Mouse (Mus musculus) limb, embryonic 10.5 days (tissue): ENCODE measurements around the gene Celf2. TPM values are rescaled to one million over a fixed set of nuclear protein-coding genes. Genes with fewer than 3 reads are reported as not detected.

Experiments used
- DNase-seq: peaks from one replicate; pipeline ENCODE4 v3.0.0-alpha.2; 2017; ENCODE audit warnings: low spot score
- H3K27ac ChIP-seq: fragments of 300-500 bp; sonication (generic); 2 replicates; pipeline ENCODE4 v1.5.1; 2016; ENCODE audit warnings: mild to moderate bottlenecking
- H3K27me3 ChIP-seq: fragments of 300-500 bp; sonication (generic); 2 replicates; pipeline ENCODE4 v1.6.1; 2016; ENCODE audit warnings: low read depth, mild to moderate bottlenecking; ENCODE audit not compliant: poor library complexity, severe bottlenecking
- H3K36me3 ChIP-seq: fragments of 300-500 bp; sonication (generic); 2 replicates; pipeline ENCODE4 v1.6.1; 2016; ENCODE audit warnings: mild to moderate bottlenecking, moderate library complexity
- H3K4me1 ChIP-seq: fragments of 300-500 bp; sonication (generic); 2 replicates; pipeline ENCODE4 v1.6.1; 2016
- H3K4me3 ChIP-seq: fragments of 300-500 bp; sonication (generic); 2 replicates; pipeline ENCODE4 v1.5.1; 2016; ENCODE audit warnings: mild to moderate bottlenecking, moderate library complexity
- H3K9me3 ChIP-seq: fragments of 300-500 bp; sonication (generic); replicated peaks from 2 replicates; pipeline ENCODE4 v1.6.1; 2016; ENCODE audit warnings: mild to moderate bottlenecking
- WGBS: fragments of 180-500 bp; shearing (Covaris S2); methylation state at CpG from one replicate; pipeline ENCODE4 v1.1.7; 2016; 5-methylcytosine and 5-hydroxymethylcytosine counted together
- polyA plus RNA-seq: library from polyadenylated mRNA; unstranded; fragments of >200 nt; fragmentation: Nextera tagmentation; extraction: Ambion mirVana; gene quantifications from 2 replicates; pipeline ENCODE4 v1.2.1, GENCODE M21; 2016

Gene Celf2
- polyA plus RNA-seq, 1 experiment from 2014 or later: 16.2 TPM

DNA sequence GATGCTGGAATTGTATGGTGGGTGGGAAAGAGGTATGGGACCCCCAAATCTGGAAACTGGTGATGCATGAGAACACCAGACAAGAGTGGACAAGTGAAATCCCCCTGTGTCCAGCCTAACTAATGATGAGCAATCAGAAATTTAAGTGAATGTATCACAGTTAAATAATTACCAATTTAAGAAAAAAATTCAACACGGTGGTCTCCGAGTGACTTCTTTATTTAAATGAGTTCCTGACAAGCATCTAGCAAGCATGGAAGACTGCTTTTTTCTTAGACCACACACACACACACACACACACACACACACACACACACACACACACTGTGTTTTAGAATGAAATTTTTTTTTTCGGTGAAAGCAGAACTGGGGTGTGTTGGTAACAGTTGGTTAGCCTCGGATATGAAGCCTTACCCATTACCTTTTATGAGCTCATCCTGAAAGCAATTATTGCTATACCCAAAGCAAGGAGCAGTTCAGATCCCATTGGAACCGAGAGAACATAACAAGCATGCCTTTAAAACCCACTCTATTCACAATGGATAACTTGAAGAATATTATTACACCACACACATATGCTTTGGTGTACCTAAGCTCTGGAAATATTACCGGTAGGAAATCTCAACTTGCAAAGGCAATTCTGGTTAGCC is 627.0 kb downstream of the Celf2 start:
- Histone ChIP-seq H3K36me3 (no peaks in the 10 kb centered on the region), H3K9me3 (no peaks in the 10 kb centered on the region), H3K27ac (no peak overlapping the region), H3K4me3 (no peak overlapping the region), H3K4me1 (no peaks in the 10 kb centered on the region), H3K27me3 (no peaks in the 10 kb centered on the region)
- no peak for DNase-seq
- WGBS: 84% methylated on average over 6 of the region's 6 CpGs

DNA sequence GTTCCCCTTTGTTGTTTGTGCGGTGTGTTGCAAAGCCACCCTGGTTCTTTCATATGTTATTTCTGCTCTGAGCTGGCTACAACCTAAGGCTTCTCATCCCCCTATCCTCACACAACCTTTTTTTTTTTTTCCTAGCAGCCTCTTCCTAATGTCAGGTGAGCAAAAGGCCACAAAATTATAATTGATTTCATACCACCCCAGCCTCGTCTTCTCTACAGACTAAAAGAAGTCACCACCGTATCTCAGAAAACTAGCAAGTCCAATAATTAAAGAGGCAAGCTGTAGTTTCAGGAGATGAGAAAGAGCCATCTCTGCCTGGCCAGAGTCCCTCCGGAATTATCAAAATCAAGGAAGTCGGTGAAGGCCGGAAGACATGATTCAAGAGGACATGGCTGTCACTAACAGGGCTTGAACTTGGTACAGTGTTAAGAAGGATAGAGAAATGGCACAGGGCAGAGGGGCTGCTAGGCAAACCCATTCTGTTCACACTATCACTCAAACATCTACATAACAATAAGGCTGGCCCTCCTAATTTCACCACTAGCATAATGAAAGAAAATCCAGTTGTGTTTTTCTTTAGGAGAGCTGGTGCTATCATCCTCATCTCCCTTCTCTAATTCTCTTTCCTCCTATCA is 628.3 kb downstream of the Celf2 start:
- Histone ChIP-seq H3K9me3 (no peaks in the 10 kb centered on the region), H3K27me3 (no peaks in the 10 kb centered on the region; the same call in 1 of the 2 replicates), H3K4me1 (no peaks in the 10 kb centered on the region), H3K27ac (no peak overlapping the region), H3K36me3 (no peaks in the 10 kb centered on the region), H3K4me3 (no peak overlapping the region)
- WGBS: 90% methylated on average over 6 of the region's 6 CpGs
- DNase-seq: no peak

DNA sequence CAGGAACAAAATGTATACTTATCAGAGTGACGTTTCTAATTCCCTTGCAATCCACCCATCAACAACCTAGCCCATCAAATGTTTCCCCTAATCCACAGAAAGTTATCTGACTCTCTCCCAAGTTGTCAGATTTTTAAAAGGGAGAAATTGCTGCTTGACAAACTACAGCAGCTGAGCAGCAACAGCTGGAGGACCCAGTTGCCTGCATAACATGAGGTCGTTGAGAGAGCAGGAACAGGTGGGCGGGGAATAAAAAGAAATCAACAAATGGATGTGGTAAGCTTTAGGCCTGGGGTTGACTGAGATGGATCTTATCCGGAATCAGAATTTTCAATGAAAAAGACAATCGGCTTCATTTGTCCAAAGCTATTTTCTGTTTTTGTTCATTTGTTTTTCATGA is 632.3 kb downstream of the Celf2 start:
- Histone ChIP-seq H3K27ac (no peak overlapping the region), H3K27me3 (peaks cover 30% of the 10 kb centered on the region), H3K4me3 (no peak overlapping the region), H3K9me3 (no peaks in the 10 kb centered on the region), H3K4me1 (peaks cover 16% of the 10 kb centered on the region; the same call in 1 of the 2 replicates), H3K36me3 (no peaks in the 10 kb centered on the region)
- 73% methylated on average over 5 of the region's 5 CpGs for WGBS
- no peak for DNase-seq

DNA sequence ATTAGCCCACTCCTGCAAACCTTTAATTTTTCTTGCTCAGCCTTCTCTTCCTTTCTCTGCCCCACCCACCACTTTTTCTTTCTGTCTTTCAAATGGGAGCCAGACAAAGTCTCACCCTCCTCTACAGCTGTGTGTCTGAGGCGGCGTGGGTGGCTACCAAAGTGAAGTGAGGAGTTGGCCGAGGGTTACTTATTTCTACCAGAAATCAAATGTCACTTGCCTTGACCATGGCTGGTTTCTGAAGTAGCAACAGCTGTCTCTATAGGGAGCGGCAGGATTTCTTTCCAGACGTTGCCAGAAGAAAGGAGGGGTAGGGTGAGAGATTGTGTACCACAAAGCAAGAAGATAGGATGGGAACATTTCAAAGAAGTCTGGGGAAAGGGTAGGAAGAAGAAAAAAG is 632.8 kb downstream of the Celf2 start:
- 65% methylated on average over 5 of the region's 5 CpGs for WGBS
- Histone ChIP-seq H3K9me3 (no peaks in the 10 kb centered on the region), H3K27ac (no peak overlapping the region), H3K27me3 (peaks cover 30% of the 10 kb centered on the region), H3K4me3 (no peak overlapping the region), H3K36me3 (no peaks in the 10 kb centered on the region), H3K4me1 (peaks cover 17% of the 10 kb centered on the region; the same call in 1 of the 2 replicates)
- DNase-seq: no peak

DNA sequence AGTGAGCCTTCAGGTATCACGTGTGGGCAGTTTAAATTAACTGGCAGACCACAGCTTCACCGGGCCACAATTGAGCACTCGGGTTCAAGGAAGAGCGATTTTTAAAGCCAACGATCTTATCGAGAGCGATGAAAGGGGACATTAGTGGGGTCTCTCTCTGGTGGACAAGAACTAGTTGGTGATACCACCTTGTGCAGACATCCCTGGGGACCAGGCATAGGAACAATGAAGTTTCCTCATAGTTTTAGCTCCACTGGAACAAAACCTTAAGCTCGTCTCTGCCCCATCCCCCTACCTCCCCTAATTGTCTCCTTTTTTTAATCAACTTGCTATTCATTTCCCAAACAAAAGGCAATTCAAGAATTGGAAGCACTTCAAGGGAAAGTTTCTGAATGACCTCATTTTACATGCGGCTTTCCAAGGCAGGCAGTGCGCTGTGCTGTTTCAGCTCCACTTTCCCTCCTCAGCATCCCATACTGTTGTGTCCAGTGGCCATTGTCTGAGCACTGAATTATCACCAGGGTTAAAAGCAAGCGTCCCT is 634.2 kb downstream of the Celf2 start:
- peaks cover 20% of the 10 kb centered on the region for H3K4me1 ChIP-seq
- peaks cover 43% of the 10 kb centered on the region for H3K27me3 ChIP-seq
- WGBS: 39% methylated on average over 11 of the region's 11 CpGs
- H3K36me3 ChIP-seq: no peaks in the 10 kb centered on the region
- no peak overlapping the region for H3K4me3 ChIP-seq
- no peaks in the 10 kb centered on the region for H3K9me3 ChIP-seq
- H3K27ac ChIP-seq: no peak overlapping the region
- DNase-seq: no peak

DNA sequence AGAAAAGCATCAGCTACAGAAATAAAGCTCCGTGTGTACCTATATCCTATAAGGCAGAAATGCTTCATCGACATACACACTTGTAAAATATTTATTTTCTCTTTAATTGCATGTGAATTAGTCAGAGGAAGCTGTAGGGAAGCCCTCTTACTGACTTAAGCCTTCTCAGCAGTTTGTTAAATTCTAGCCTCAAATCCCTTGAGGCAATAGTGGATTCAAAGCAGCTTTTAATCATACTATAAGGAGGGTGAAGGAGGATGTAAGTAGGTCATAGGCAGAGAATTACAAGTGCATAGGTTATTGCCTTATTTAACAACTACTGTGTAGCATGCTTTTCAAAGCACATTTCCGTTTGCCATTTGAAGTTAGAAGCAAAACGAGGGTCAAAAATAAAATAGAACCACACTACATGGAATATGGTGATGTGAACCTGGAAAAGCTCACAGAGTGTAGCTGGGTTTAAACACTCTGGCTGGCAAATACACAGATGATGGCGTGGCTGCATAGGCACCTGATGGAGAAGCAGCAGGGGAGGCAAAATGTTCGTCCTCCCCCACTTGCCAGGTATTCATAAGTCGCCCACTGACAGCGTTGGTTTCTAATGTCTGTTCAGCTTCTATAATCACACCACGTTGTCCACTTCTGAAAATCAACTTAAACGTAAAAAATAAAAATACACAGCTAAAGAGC is 635.0 kb downstream of the Celf2 start:
- no peak for DNase-seq
- no peaks in the 10 kb centered on the region for H3K9me3 ChIP-seq
- no peak overlapping the region for H3K4me3 ChIP-seq
- peaks cover 47% of the 10 kb centered on the region for H3K27me3 ChIP-seq
- 51% methylated on average over 10 of the region's 10 CpGs for WGBS
- H3K27ac ChIP-seq: no peak overlapping the region
- H3K4me1 ChIP-seq: peaks cover 20% of the 10 kb centered on the region
- no peaks in the 10 kb centered on the region for H3K36me3 ChIP-seq

DNA sequence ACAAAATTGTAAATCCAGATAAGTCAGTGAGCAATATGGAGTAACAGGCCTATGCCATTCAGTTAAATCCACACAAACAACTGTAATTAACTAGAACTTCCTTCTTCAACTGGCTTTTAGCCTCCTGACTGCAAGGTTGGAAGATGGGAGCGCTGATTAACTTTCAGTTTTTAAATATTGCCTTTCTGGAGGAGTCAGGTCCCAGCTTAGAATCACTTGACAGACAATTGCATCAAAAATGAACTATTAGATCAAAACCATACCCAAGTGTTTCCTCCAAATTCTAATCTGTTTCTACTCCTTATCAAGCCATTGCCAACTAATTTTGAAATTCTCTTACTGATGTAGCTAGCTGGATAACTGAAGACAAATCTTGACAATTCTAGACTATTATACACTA is 635.7 kb downstream of the Celf2 start:
- no peak overlapping the region for H3K27ac ChIP-seq
- no peak overlapping the region for H3K4me3 ChIP-seq
- H3K27me3 ChIP-seq: peaks cover 47% of the 10 kb centered on the region
- no peaks in the 10 kb centered on the region for H3K36me3 ChIP-seq
- peaks cover 20% of the 10 kb centered on the region for H3K4me1 ChIP-seq
- 77% methylated on average over 1 of the region's 1 CpGs for WGBS
- H3K9me3 ChIP-seq: no peaks in the 10 kb centered on the region
- no peak for DNase-seq

DNA sequence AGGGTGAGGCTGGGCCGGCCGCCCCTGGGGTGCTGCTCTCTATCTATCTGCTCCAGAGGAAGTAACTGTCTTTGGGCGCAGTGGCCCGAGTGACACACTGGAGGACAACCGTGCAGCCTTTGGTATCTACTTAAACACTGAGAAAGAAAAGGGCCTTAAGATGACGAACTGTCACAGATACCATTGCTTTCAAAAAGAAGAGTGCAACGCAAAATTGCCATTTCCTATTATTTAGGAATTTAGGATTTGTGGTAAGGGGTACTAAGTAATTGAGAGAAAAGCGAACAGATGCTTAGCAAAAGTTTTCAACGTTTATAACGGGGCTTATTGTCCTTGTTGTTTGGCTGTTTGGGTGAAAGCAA is 636.5 kb downstream of the Celf2 start:
- Histone ChIP-seq H3K27me3 (peaks cover 50% of the 10 kb centered on the region), H3K4me3 (peak overlapping the region; percentile 80), H3K9me3 (no peaks in the 10 kb centered on the region), H3K27ac (peak overlapping the region; percentile 87), H3K4me1 (peaks cover 20% of the 10 kb centered on the region), H3K36me3 (no peaks in the 10 kb centered on the region)
- WGBS: 10% methylated on average over 10 of the region's 10 CpGs
- no peak for DNase-seq

DNA sequence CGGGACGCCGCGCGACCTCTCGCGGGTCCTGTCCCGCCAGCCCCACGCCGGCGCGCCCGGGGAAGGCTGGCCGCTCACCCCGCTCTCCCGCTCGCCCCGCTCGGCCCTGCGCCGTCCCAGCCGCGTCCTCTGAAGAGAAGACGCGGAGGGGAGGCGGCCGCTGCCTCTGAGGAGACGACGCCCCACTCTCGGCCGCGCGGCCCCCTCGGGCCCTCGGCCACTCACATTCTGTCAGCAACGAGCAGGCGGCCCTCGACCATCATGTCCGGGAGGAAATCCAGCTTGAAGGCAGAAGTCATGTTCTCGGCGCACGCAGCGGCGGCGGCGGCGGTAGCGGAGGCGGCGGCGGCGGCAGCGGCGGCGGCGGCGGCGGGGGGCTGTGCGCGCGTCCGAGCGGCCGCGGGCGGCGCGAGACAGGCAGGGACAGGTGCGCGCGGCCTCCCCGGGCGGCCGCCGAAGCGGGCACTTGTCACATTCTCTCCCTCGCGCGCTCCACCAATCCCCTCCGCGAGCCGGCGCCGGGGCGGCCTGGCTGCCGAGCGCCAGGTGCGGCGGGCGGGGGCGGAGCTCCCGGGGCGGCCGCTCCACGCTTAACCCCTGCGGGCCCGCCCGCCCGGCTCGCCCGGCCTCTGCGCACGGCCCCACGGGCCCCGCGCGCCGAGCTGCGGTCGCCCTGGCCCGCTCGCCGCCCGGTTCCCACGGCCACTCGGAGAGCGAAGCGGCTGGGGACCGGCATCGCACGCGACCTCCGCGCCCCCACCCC is 637.1 kb downstream of the Celf2 start:
- H3K4me1 ChIP-seq: peaks cover 25% of the 10 kb centered on the region

DNA sequence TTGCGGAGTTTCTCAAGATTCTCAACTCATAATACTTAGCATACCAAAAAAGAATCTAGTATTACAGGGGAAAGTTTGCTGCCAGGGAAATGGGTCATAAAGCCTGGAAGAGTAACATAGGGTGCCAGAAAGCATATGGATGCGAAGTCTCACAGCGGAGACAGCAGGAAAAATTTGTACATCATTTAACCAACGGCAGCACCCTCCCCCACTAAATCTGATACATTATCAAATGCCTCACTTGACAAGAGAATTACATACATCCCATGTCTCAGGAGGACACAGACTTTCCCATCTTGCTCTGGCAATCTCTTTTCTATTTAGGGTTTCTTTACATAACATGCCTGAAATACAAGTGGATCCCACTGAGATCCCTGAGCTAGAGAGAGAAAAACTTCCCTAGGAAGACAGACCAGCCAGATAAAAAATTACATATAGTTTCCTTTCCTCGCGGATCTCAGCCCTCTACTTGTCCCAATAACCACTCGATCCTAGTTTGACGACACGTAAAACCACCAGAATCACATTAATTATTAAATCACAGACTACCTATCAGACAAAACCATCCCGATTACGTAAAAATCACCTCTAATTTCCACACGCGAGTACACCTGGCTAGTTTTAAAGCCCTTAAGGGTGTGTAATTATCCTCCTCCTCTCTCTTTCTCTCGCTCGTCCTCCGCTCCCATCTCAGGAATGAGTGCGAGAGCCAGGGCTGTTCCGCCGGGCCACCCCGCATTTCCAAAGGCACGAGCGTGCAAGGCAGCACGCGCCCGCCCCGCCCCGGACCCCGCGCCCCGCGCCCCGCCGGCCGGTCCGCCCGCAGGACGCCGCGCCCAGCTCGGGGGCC is 637.9 kb downstream of the Celf2 start:
- peak overlapping the region; percentile 80 for H3K4me3 ChIP-seq
- H3K9me3 ChIP-seq: no peaks in the 10 kb centered on the region
- peaks cover 50% of the 10 kb centered on the region for H3K27me3 ChIP-seq
- peak overlapping the region; percentile 87 for H3K27ac ChIP-seq
- H3K36me3 ChIP-seq: no peaks in the 10 kb centered on the region
- peaks cover 28% of the 10 kb centered on the region for H3K4me1 ChIP-seq
- DNase-seq: no peak
- WGBS: 7% methylated on average over 22 of the region's 40 CpGs

More for the DNA sequence above, 637.1 kb downstream of the Celf2 start:
- H3K27ac ChIP-seq: peak overlapping the region; percentile 87
- peak overlapping the region; percentile 80 for H3K4me3 ChIP-seq
- no peaks in the 10 kb centered on the region for H3K9me3 ChIP-seq
- H3K27me3 ChIP-seq: peaks cover 50% of the 10 kb centered on the region
- DNase-seq: peak; percentile 78
- WGBS: 6% methylated on average over 89 of the region's 124 CpGs
- H3K36me3 ChIP-seq: no peaks in the 10 kb centered on the region

DNA sequence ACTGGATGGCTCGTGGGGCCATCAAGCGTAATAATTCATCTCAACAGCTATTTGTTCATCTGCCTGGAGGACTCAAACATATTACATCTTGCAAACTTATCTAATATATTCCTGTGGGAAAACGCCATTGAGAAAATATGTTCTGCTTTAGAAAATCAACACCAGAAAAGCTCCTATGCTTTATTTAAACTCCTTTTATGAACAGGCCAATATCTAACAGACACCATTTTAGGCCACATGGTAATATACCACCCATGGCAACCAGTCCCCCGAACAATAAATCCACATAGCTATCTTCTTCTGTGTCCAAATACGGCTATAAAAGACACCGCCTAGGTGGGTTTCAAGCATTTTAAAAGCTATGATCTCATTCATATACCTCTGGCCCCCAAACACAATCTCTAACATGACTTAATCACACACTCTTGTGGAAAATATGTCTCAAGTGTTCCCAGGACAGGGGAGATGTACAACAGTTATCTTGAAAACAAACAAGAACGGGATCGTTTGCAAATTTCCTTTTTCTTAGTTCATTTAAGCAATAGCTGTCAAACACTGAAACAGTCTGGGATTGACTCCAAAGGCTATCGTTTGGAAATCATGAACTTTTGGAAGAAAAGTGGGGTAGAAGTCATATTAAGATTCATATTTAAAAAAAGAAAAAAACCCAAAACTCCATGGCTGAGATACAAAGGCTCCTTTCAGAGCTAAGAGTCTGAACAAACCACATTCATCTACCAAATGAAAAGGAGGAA is 639.2 kb downstream of the Celf2 start:
- H3K4me1 ChIP-seq: peaks cover 25% of the 10 kb centered on the region
- DNase-seq: no peak
- WGBS: 82% methylated on average over 9 of the region's 9 CpGs
- no peaks in the 10 kb centered on the region for H3K9me3 ChIP-seq
- no peak overlapping the region for H3K4me3 ChIP-seq
- H3K27me3 ChIP-seq: peaks cover 46% of the 10 kb centered on the region
- no peak overlapping the region for H3K27ac ChIP-seq
- H3K36me3 ChIP-seq: no peaks in the 10 kb centered on the region
